Mouse (Mus musculus): ENCODE results near the gene 1700086D15Rik. TPM values are rescaled to one million over a fixed set of nuclear protein-coding genes. Genes with fewer than 3 reads are reported as not detected.
A peak's percentile ranks its signal among the peaks of the same experiment; 100 is the strongest.

Gene 1700086D15Rik
- polyA plus RNA-seq, 1 experiment from 2014 or later: not detected

- WGBS: 88% methylated on average over 4 of the region's 4 CpGs
These were observed 39.4 kb downstream of the 1700086D15Rik start for GRCm38 (mm10) chr11:65120276-65120675.

GRCm38 (mm10) chr11:65115811-65116210, 43.9 kb downstream of the 1700086D15Rik start:
- no peak overlapping the region for H3K4me2 ChIP-seq (ENCODE audit: low read depth, low read length)
- H3K9me3 ChIP-seq (replicated peaks; ENCODE audit: control insufficient read depth, low read length): no peaks in the 10 kb centered on the region
- no peak overlapping the region for H3K27ac ChIP-seq (ENCODE audit: low read length)
- no peaks in the 10 kb centered on the region for H3K27me3 ChIP-seq (ENCODE audit: control insufficient read depth, insufficient read depth, low read length)
- H3K9ac ChIP-seq (ENCODE audit: low read length): no peak overlapping the region
- peaks cover 13% of the 10 kb centered on the region for H3K4me1 ChIP-seq (ENCODE audit: control insufficient read depth, insufficient read depth, low read length)
- H3K4me3 ChIP-seq (replicated peaks; ENCODE audit: low read length): no peak overlapping the region
- WGBS: 69% methylated on average over 6 of the region's 6 CpGs
- no peaks in the 10 kb centered on the region for H3K36me3 ChIP-seq (ENCODE audit: control insufficient read depth, insufficient read depth, low read length)
- no peak for ATAC-seq (ENCODE audit: insufficient read depth, low FRiP score)

More at GRCm38 (mm10) chr11:65120276-65120675, 39.4 kb downstream of the 1700086D15Rik start:
- Histone ChIP-seq H3K4me3 (replicated peaks; ENCODE audit: low read length) (no peak overlapping the region), H3K9ac (ENCODE audit: low read length) (no peak overlapping the region), H3K4me1 (ENCODE audit: control insufficient read depth, insufficient read depth, low read length) (0 out of 2 replicates have a peak, but pooled peaks cover under 1% of the 10 kb centered on the region), H3K36me3 (ENCODE audit: control insufficient read depth, insufficient read depth, low read length) (no peaks in the 10 kb centered on the region), H3K9me3 (replicated peaks; ENCODE audit: control insufficient read depth, low read length) (no peaks in the 10 kb centered on the region), H3K27me3 (ENCODE audit: control insufficient read depth, insufficient read depth, low read length) (no peaks in the 10 kb centered on the region), H3K27ac (ENCODE audit: low read length) (no peak overlapping the region), H3K4me2 (ENCODE audit: low read depth, low read length) (no peak overlapping the region)
- ATAC-seq (ENCODE audit: insufficient read depth, low FRiP score): no peak

GRCm38 (mm10) chr11:65112086-65112485, 47.6 kb downstream of the 1700086D15Rik start:
- Histone ChIP-seq H3K4me2 (ENCODE audit: low read depth, low read length) (no peak overlapping the region), H3K27ac (ENCODE audit: low read length) (no peak overlapping the region), H3K27me3 (ENCODE audit: control insufficient read depth, insufficient read depth, low read length) (no peaks in the 10 kb centered on the region), H3K4me3 (replicated peaks; ENCODE audit: low read length) (no peak overlapping the region), H3K36me3 (ENCODE audit: control insufficient read depth, insufficient read depth, low read length) (no peaks in the 10 kb centered on the region), H3K9me3 (replicated peaks; ENCODE audit: control insufficient read depth, low read length) (no peaks in the 10 kb centered on the region), H3K4me1 (ENCODE audit: control insufficient read depth, insufficient read depth, low read length) (peaks cover 13% of the 10 kb centered on the region), H3K9ac (ENCODE audit: low read length) (no peak overlapping the region)
- 37% methylated on average over 4 of the region's 4 CpGs for WGBS
- no peak for ATAC-seq (ENCODE audit: insufficient read depth, low FRiP score)

GRCm38 (mm10) chr11:65111651-65112050, 48.0 kb downstream of the 1700086D15Rik start:
- no peaks in the 10 kb centered on the region for H3K27me3 ChIP-seq (ENCODE audit: control insufficient read depth, insufficient read depth, low read length)
- H3K36me3 ChIP-seq (ENCODE audit: control insufficient read depth, insufficient read depth, low read length): no peaks in the 10 kb centered on the region
- no peak overlapping the region for H3K4me3 ChIP-seq (replicated peaks; ENCODE audit: low read length)
- H3K9ac ChIP-seq (ENCODE audit: low read length): no peak overlapping the region
- H3K4me2 ChIP-seq (ENCODE audit: low read depth, low read length): peak overlapping the region; percentile 14; the same call in 1 of the 2 replicates
- H3K9me3 ChIP-seq (replicated peaks; ENCODE audit: control insufficient read depth, low read length): no peaks in the 10 kb centered on the region
- 40% methylated on average over 5 of the region's 5 CpGs for WGBS
- H3K4me1 ChIP-seq (ENCODE audit: control insufficient read depth, insufficient read depth, low read length): peaks cover 13% of the 10 kb centered on the region
- ATAC-seq (ENCODE audit: insufficient read depth, low FRiP score): no peak
- H3K27ac ChIP-seq (ENCODE audit: low read length): no peak overlapping the region

GRCm38 (mm10) chr11:65110058-65110457, 49.6 kb downstream of the 1700086D15Rik start:
- Histone ChIP-seq H3K4me1 (ENCODE audit: control insufficient read depth, insufficient read depth, low read length) (peaks cover 13% of the 10 kb centered on the region), H3K36me3 (ENCODE audit: control insufficient read depth, insufficient read depth, low read length) (no peaks in the 10 kb centered on the region), H3K9me3 (replicated peaks; ENCODE audit: control insufficient read depth, low read length) (no peaks in the 10 kb centered on the region), H3K27ac (ENCODE audit: low read length) (no peak overlapping the region), H3K27me3 (ENCODE audit: control insufficient read depth, insufficient read depth, low read length) (no peaks in the 10 kb centered on the region), H3K4me3 (replicated peaks; ENCODE audit: low read length) (no peak overlapping the region), H3K4me2 (ENCODE audit: low read depth, low read length) (no peak overlapping the region), H3K9ac (ENCODE audit: low read length) (no peak overlapping the region)
- 82% methylated on average over 10 of the region's 10 CpGs for WGBS
- no peak for ATAC-seq (ENCODE audit: insufficient read depth, low FRiP score)

- Histone ChIP-seq H3K36me3 (ENCODE audit: control insufficient read depth, insufficient read depth, low read length) (no peaks in the 10 kb centered on the region), H3K9ac (ENCODE audit: low read length) (no peak overlapping the region), H3K27me3 (ENCODE audit: control insufficient read depth, insufficient read depth, low read length) (no peaks in the 10 kb centered on the region), H3K4me2 (ENCODE audit: low read depth, low read length) (no peak overlapping the region), H3K27ac (ENCODE audit: low read length) (no peak overlapping the region), H3K9me3 (replicated peaks; ENCODE audit: control insufficient read depth, low read length) (no peaks in the 10 kb centered on the region), H3K4me1 (ENCODE audit: control insufficient read depth, insufficient read depth, low read length) (peaks cover 13% of the 10 kb centered on the region), H3K4me3 (replicated peaks; ENCODE audit: low read length) (no peak overlapping the region)
- WGBS: 78% methylated on average over 5 of the region's 5 CpGs
- ATAC-seq (ENCODE audit: insufficient read depth, low FRiP score): peak; percentile 40; the same call in 1 of the 2 replicates
These were observed 51.9 kb downstream of the 1700086D15Rik start for GRCm38 (mm10) chr11:65107734-65108171.

- no peaks in the 10 kb centered on the region for H3K27me3 ChIP-seq (ENCODE audit: control insufficient read depth, insufficient read depth, low read length)
- no peak overlapping the region for H3K9ac ChIP-seq (ENCODE audit: low read length)
- no peak for ATAC-seq (ENCODE audit: insufficient read depth, low FRiP score)
- 59% methylated on average over 4 of the region's 4 CpGs for WGBS
- H3K4me3 ChIP-seq (replicated peaks; ENCODE audit: low read length): no peak overlapping the region
- no peak overlapping the region for H3K27ac ChIP-seq (ENCODE audit: low read length)
- H3K4me2 ChIP-seq (ENCODE audit: low read depth, low read length): no peak overlapping the region
- peaks cover 13% of the 10 kb centered on the region for H3K4me1 ChIP-seq (ENCODE audit: control insufficient read depth, insufficient read depth, low read length)
- no peaks in the 10 kb centered on the region for H3K36me3 ChIP-seq (ENCODE audit: control insufficient read depth, insufficient read depth, low read length)
- H3K9me3 ChIP-seq (replicated peaks; ENCODE audit: control insufficient read depth, low read length): no peaks in the 10 kb centered on the region
These were observed 52.5 kb downstream of the 1700086D15Rik start for GRCm38 (mm10) chr11:65107151-65107550.

- WGBS: 88% methylated on average over 3 of the region's 3 CpGs
These were observed 55.6 kb downstream of the 1700086D15Rik start for GRCm38 (mm10) chr11:65104076-65104475.

More at GRCm38 (mm10) chr11:65104076-65104475, 55.6 kb downstream of the 1700086D15Rik start:
- H3K9me3 ChIP-seq (replicated peaks; ENCODE audit: control insufficient read depth, low read length): no peaks in the 10 kb centered on the region
- H3K4me2 ChIP-seq (ENCODE audit: low read depth, low read length): no peak overlapping the region
- no peak overlapping the region for H3K27ac ChIP-seq (ENCODE audit: low read length)
- no peaks in the 10 kb centered on the region for H3K36me3 ChIP-seq (ENCODE audit: control insufficient read depth, insufficient read depth, low read length)
- H3K27me3 ChIP-seq (ENCODE audit: control insufficient read depth, insufficient read depth, low read length): no peaks in the 10 kb centered on the region
- no peaks in the 10 kb centered on the region; the same call in 1 of the 2 replicates for H3K4me1 ChIP-seq (ENCODE audit: control insufficient read depth, insufficient read depth, low read length)
- no peak for ATAC-seq (ENCODE audit: insufficient read depth, low FRiP score)
- H3K9ac ChIP-seq (ENCODE audit: low read length): no peak overlapping the region
- H3K4me3 ChIP-seq (replicated peaks; ENCODE audit: low read length): no peak overlapping the region
